Mouse (Mus musculus): Measurements from ENCODE around the gene Map3k19.

GRCm38 (mm10) chr1:127863806-127864205 is 9.0 kb upstream of the Map3k19 start:
- TF ChIP-seq CTCF (IDR thresholded peaks at IDR 0.05; ENCODE audit: extremely low read depth, insufficient read depth, low read length) (no peak), POLR2A (IDR thresholded peaks at IDR 0.05; ENCODE audit: extremely low read depth, insufficient read depth, low read length) (no peak)

Data from cortical plate, adult 2 months (tissue).